Mouse (Mus musculus): Measurements from ENCODE around the gene Cdk10. TPM values are rescaled to one million over a fixed set of nuclear protein-coding genes. Genes with fewer than 3 reads are reported as not detected.

Cdk10 gene
- total and polyA plus RNA-seq, 2 experiments: 18.2 to 45.1 TPM

DNA sequence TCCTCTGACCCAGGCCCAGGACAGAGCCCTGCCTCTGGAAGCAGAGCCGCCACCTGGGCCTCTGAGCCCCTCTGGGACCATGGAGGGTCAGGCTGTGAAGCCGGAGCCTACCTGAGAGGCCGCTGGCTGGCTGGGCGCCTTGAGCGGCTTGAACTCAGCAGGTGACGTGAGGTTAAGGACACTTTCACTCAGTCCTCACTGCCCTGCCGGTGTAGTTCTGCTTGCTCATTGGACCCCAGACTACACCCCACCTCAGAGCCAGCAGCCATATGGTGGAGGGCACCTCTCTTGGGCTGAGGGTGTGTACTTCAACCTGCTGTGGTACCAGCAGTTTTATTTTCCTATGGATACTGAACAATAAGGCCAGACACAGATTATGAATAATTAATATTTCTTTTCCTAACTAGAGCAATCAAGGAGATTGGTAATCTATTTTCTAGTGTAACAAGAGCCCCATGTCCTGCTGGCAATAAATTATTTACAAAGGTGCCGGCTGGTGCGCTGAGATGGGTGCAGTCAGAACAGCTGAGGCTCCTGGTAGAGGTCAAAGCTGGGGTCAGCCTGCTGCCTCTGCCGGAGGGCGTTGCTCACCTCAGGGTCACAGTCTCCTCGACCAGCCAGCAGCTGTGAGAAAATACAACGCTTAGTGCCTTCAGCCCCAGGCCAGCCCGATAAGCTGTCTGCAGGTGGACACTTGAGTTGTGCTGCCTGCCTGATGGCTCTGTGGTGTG is 43.4 kb downstream of the Cdk10 start:
- Histone ChIP-seq H3K9ac (ENCODE audit: low read depth, low read length) (no peak overlapping the region), H3K4me3 (ENCODE audit: insufficient read depth, low read depth, low read length) (no peak overlapping the region), H3K79me2 (ENCODE audit: control insufficient read depth, insufficient read depth, low read length) (no peaks in the 10 kb centered on the region), H3K4me1 (ENCODE audit: control insufficient read depth, insufficient read depth, low read length) (no peaks in the 10 kb centered on the region), H3K27me3 (ENCODE audit: control insufficient read depth, insufficient read depth, low read length) (no peaks in the 10 kb centered on the region), H3K27ac (replicated peaks; ENCODE audit: insufficient read depth, low read depth, low read length) (no peak overlapping the region), H3K36me3 (ENCODE audit: control insufficient read depth, insufficient read depth, low read length) (peaks cover 35% of the 10 kb centered on the region)
- DNase-seq (ENCODE audit: extremely low read depth, low read depth, low spot score): no peak
- 63% methylated on average over 14 of the region's 14 CpGs for WGBS
- TF ChIP-seq CTCF (IDR thresholded peaks at IDR 0.05; ENCODE audit: low read depth, low read length) (no peak), POLR2A (IDR thresholded peaks at IDR 0.05; ENCODE audit: extremely low read depth, insufficient read depth, low read length) (no peak)

DNA sequence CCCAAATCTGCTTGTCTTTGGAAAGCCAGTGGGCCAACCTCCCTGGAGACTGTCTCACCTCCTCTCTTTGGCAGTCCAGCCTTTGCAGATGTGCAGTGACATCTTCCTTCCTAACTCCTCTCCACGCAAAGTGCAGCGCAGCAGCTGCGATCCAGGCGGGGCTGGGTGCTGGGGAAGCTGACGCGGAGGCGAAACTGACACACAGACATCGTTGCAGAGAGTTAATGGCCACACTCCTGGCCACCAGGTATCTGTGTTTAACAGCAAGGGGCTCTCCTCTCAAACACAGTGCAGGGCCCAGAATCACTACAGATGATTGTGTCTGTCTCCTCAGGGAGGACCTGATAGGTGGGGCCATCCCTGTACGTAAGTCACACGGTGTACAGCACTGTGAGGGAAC is 46.5 kb downstream of the Cdk10 start:
- WGBS: 87% methylated on average over 10 of the region's 10 CpGs
- DNase-seq (ENCODE audit: extremely low read depth, low read depth, low spot score): no peak
- H3K36me3 ChIP-seq (ENCODE audit: control insufficient read depth, insufficient read depth, low read length): peaks cover 11% of the 10 kb centered on the region
- no peak overlapping the region for H3K9ac ChIP-seq (ENCODE audit: low read depth, low read length)
- H3K27ac ChIP-seq (replicated peaks; ENCODE audit: insufficient read depth, low read depth, low read length): no peak overlapping the region
- no peaks in the 10 kb centered on the region for H3K4me1 ChIP-seq (ENCODE audit: control insufficient read depth, insufficient read depth, low read length)
- H3K4me3 ChIP-seq (ENCODE audit: insufficient read depth, low read depth, low read length): no peak overlapping the region
- no peaks in the 10 kb centered on the region for H3K79me2 ChIP-seq (ENCODE audit: control insufficient read depth, insufficient read depth, low read length)
- TF ChIP-seq CTCF (IDR thresholded peaks at IDR 0.05; ENCODE audit: low read depth, low read length) (no peak), POLR2A (IDR thresholded peaks at IDR 0.05; ENCODE audit: extremely low read depth, insufficient read depth, low read length) (no peak)
- H3K27me3 ChIP-seq (ENCODE audit: control insufficient read depth, insufficient read depth, low read length): no peaks in the 10 kb centered on the region

DNA sequence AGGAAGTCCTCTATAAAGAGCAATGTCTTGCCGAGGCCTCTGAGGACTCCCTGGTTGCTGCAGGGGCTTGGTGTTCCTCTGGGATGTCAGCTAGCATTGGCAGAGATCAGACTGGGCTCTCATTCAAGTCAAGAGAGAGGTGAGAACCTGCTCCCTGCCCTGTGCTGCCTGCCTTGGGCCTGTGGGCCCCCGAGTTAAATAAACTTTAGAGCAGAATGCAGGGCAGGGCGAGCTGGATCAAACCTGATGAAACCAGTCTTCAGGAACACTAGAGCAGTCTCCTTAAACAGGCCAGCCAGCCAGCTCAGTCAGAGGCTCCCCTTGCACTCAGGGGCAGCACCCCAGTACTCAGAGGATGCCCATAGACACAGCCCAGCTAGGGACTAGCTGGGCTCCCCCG is 47.3 kb downstream of the Cdk10 start:
- no peak overlapping the region for H3K27ac ChIP-seq (replicated peaks; ENCODE audit: insufficient read depth, low read depth, low read length)
- no peak for DNase-seq (ENCODE audit: extremely low read depth, low read depth, low spot score)
- H3K36me3 ChIP-seq (ENCODE audit: control insufficient read depth, insufficient read depth, low read length): peaks cover 5% of the 10 kb centered on the region; the same call in 1 of the 2 replicates
- H3K4me3 ChIP-seq (ENCODE audit: insufficient read depth, low read depth, low read length): no peak overlapping the region
- TF ChIP-seq CTCF (IDR thresholded peaks at IDR 0.05; ENCODE audit: low read depth, low read length): no peak
- no peak for TF ChIP-seq POLR2A (IDR thresholded peaks at IDR 0.05; ENCODE audit: extremely low read depth, insufficient read depth, low read length)
- H3K4me1 ChIP-seq (ENCODE audit: control insufficient read depth, insufficient read depth, low read length): no peaks in the 10 kb centered on the region
- H3K27me3 ChIP-seq (ENCODE audit: control insufficient read depth, insufficient read depth, low read length): no peaks in the 10 kb centered on the region
- no peak overlapping the region for H3K9ac ChIP-seq (ENCODE audit: low read depth, low read length)
- H3K79me2 ChIP-seq (ENCODE audit: control insufficient read depth, insufficient read depth, low read length): no peaks in the 10 kb centered on the region
- WGBS: 84% methylated on average over 4 of the region's 4 CpGs

DNA sequence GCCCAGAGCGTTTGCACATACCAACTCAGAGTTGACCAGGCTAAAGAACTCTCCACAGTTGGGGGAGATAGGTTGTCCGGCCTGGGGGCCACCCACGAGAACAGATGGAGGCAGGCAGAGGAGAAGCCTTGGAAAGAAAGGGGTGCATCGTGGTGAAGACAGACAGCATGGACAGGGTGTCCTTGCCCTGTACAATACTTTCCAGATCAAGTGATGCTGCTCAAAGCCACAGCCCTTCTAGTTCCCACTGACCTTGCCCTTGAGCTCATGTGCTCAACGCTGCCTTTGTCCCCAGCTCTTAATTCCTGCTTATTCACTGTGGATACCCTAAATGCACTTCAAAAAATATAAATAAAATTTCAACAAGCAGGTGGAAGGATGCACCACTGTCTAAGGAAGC is 49.8 kb downstream of the Cdk10 start:
- no peak overlapping the region for H3K9ac ChIP-seq (ENCODE audit: low read depth, low read length)
- 88% methylated on average over 5 of the region's 5 CpGs for WGBS
- no peaks in the 10 kb centered on the region for H3K4me1 ChIP-seq (ENCODE audit: control insufficient read depth, insufficient read depth, low read length)
- no peaks in the 10 kb centered on the region for H3K79me2 ChIP-seq (ENCODE audit: control insufficient read depth, insufficient read depth, low read length)
- no peaks in the 10 kb centered on the region for H3K36me3 ChIP-seq (ENCODE audit: control insufficient read depth, insufficient read depth, low read length)
- no peak overlapping the region for H3K27ac ChIP-seq (replicated peaks; ENCODE audit: insufficient read depth, low read depth, low read length)
- DNase-seq (ENCODE audit: extremely low read depth, low read depth, low spot score): no peak
- H3K27me3 ChIP-seq (ENCODE audit: control insufficient read depth, insufficient read depth, low read length): no peaks in the 10 kb centered on the region
- no peak for TF ChIP-seq POLR2A (IDR thresholded peaks at IDR 0.05; ENCODE audit: extremely low read depth, insufficient read depth, low read length)
- TF ChIP-seq CTCF (IDR thresholded peaks at IDR 0.05; ENCODE audit: low read depth, low read length): no peak
- no peak overlapping the region for H3K4me3 ChIP-seq (ENCODE audit: insufficient read depth, low read depth, low read length)

DNA sequence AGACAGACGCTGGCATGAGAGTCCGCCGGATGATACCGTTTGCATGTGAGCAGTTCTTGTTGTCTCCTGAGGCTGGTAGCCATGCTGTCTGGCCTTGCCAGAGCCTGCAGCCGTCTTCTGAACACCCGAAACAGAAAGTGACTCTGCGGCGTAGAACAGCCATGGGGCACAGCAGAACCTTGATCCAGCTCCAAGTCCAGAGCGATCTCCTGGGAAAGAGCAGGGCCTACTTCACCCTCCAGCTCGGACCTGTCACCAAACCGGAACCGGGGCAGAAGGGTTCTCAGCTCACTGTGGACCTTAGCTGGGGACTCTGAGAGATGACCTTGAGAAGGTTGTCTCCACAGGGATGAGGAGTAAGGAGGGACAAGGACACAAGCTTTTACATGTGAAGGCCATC is 50.5 kb downstream of the Cdk10 start:
- no peak for DNase-seq (ENCODE audit: extremely low read depth, low read depth, low spot score)
- 95% methylated on average over 12 of the region's 12 CpGs for WGBS
- H3K36me3 ChIP-seq (ENCODE audit: control insufficient read depth, insufficient read depth, low read length): no peaks in the 10 kb centered on the region
- H3K27ac ChIP-seq (replicated peaks; ENCODE audit: insufficient read depth, low read depth, low read length): no peak overlapping the region
- no peaks in the 10 kb centered on the region for H3K27me3 ChIP-seq (ENCODE audit: control insufficient read depth, insufficient read depth, low read length)
- TF ChIP-seq CTCF (IDR thresholded peaks at IDR 0.05; ENCODE audit: low read depth, low read length) (no peak), POLR2A (IDR thresholded peaks at IDR 0.05; ENCODE audit: extremely low read depth, insufficient read depth, low read length) (no peak)
- no peaks in the 10 kb centered on the region for H3K79me2 ChIP-seq (ENCODE audit: control insufficient read depth, insufficient read depth, low read length)
- H3K4me1 ChIP-seq (ENCODE audit: control insufficient read depth, insufficient read depth, low read length): no peaks in the 10 kb centered on the region
- no peak overlapping the region for H3K9ac ChIP-seq (ENCODE audit: low read depth, low read length)
- H3K4me3 ChIP-seq (ENCODE audit: insufficient read depth, low read depth, low read length): no peak overlapping the region

DNA sequence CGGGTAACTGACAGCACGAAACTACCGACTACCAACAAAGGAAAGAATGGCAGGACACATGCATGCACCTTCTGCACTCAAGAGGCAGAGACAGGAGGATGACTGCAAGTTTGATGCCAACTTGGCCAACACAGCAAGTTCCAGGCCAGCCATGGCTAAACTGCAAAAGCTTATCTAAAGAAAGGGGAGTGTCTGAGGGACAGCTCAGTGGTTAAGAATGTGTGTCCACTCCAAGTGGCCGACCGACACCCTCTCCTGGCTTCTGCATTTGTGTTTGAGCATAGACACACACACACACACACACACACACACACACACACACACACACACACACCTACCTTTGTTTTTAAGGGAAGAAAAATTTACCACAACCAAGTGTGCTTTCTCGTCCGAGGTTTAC is 53.8 kb downstream of the Cdk10 start:
- no peak overlapping the region for H3K9ac ChIP-seq (ENCODE audit: low read depth, low read length)
- H3K27me3 ChIP-seq (ENCODE audit: control insufficient read depth, insufficient read depth, low read length): no peaks in the 10 kb centered on the region
- no peak overlapping the region for H3K4me3 ChIP-seq (ENCODE audit: insufficient read depth, low read depth, low read length)
- no peaks in the 10 kb centered on the region for H3K4me1 ChIP-seq (ENCODE audit: control insufficient read depth, insufficient read depth, low read length)
- DNase-seq (ENCODE audit: extremely low read depth, low read depth, low spot score): no peak
- no peaks in the 10 kb centered on the region for H3K36me3 ChIP-seq (ENCODE audit: control insufficient read depth, insufficient read depth, low read length)
- no peak overlapping the region for H3K27ac ChIP-seq (replicated peaks; ENCODE audit: insufficient read depth, low read depth, low read length)
- TF ChIP-seq POLR2A (IDR thresholded peaks at IDR 0.05; ENCODE audit: extremely low read depth, insufficient read depth, low read length): no peak
- TF ChIP-seq CTCF (IDR thresholded peaks at IDR 0.05; ENCODE audit: low read depth, low read length): no peak
- WGBS: 90% methylated on average over 7 of the region's 7 CpGs
- no peaks in the 10 kb centered on the region for H3K79me2 ChIP-seq (ENCODE audit: control insufficient read depth, insufficient read depth, low read length)
